Mouse (Mus musculus): Measurements from ENCODE around the gene Dync2h1. TPM values are rescaled to one million over a fixed set of nuclear protein-coding genes. Genes with fewer than 3 reads are reported as not detected.

The Dync2h1 gene
- 4.3 and 5.0 TPM in 2 replicates for polyA plus RNA-seq (2015; fragmentation: Nextera tagmentation; extraction: Ambion mirVana)

DNA sequence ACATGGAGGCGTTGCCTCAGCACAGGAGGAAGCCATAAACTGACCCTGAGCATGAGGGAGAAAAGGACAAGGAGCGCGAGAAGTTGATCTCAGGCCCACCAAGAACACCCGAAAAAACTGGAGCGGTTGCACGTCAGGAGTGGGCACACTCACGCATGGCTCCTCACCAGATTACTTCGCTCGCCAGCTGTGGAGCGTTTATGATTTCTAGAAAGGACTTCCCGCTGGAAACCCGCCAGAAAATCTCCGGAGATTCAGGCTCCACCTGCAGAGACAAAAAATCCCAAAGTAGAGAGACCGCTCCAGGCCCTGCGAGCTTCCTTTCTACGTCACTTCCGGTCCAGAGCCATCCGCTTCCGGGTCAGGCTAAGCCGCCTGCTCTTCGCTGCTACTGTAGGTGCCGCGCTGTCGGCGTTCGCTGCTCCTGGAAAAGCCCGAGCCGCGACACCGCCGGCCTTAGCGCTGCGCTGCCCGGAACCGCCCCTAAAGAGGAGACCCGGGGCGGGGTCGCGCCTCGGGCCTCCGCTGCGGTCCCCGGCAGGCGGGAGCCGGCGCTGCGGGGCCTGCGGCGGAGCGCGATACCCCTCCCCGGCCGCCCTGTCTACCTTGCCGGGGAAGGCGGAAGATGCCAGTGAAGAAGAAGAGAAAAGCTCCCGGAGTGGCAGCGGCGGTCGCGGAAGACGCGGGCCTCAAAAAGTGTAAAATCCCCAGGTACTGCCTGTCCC, at the start of gene Dync2h1, which contains the start of gene Dcun1d5:
Gene Dync2h1, minus strand, starts transcription at position 275 of the 725 bp plus-strand sequence.
Gene Dcun1d5, plus strand, starts transcription at position 349 of the 725 bp plus-strand sequence.

Other genes with a start within 250 kb of the Dync2h1 start
- gene Dcun1d5, start 74 bp upstream of the Dync2h1 start, polyA plus RNA-seq (2015; fragmentation: Nextera tagmentation; extraction: Ambion mirVana): 85.0 and 87.0 TPM in 2 replicates
- 0.40 TPM in 1 of 2 replicates, not detected in the other for gene Mmp13, start 88.1 kb upstream of the Dync2h1 start, polyA plus RNA-seq (2015; fragmentation: Nextera tagmentation; extraction: Ambion mirVana)
- not detected in 2 replicates for gene Mmp12, start 159.9 kb upstream of the Dync2h1 start, polyA plus RNA-seq (2015; fragmentation: Nextera tagmentation; extraction: Ambion mirVana)
- not detected in 2 replicates for gene Mmp1b, start 203.6 kb upstream of the Dync2h1 start, polyA plus RNA-seq (2015; fragmentation: Nextera tagmentation; extraction: Ambion mirVana)

All from skeletal muscle tissue, postnatal 0 days (tissue).